ENCODE assay signal across 8 mouse cellular contexts in the genomic region with DNA sequence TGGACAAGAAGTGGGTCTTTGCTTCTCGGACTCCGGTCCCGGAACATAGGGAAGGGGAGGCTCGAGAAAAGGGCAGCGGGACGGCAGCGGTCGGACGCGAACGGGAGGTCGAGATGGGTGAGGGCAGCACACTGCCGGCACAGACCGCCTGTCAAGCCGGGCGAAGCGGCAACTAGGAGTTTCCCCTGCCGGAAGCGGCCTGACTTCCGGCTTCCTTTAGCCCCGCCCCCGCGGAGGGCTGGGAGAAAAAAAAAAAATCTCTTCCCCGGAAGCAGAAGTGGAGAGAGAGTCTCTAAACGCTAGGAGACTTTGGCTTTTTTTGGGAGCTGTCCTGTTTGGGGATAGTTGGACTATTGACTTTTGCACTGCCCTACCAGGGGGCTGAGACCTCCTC. TPM values are rescaled to one million over a fixed set of nuclear protein-coding genes. Genes with fewer than 3 reads are reported as not detected.
DNase-seq lines count a peak whose midpoint lies in the region; ATAC-seq and TF ChIP-seq lines count a peak whose summit lies in the region.

Mindy3 (minus strand) TSS at position 209 of the 394 bp plus-strand sequence.

- H3K4me1 ChIP-seq in G1E (ENCODE audit: insufficient read depth, low read depth, low read length) = peaks cover 26% of the 10 kb centered on the region
- H3K4me1 ChIP-seq in forebrain, embryonic 16.5 days (replicated peaks; ENCODE audit: control insufficient read depth, insufficient read depth, low read length) = peaks cover 10% of the 10 kb centered on the region
- H3K4me1 ChIP-seq in lung, embryonic 14.5 days (ENCODE audit: insufficient read depth) = peaks cover 4% of the 10 kb centered on the region; the same call in 1 of the 2 replicates
- peaks cover 3% of the 10 kb centered on the region for H3K4me1 ChIP-seq in olfactory bulb, adult 2 months (ENCODE audit: control insufficient read depth, insufficient read depth, low read length)
- peaks cover 6% of the 10 kb centered on the region for H3K4me1 ChIP-seq in thymus, adult 2 months (replicated peaks; ENCODE audit: control insufficient read depth, insufficient read depth, low read length)

- H3K9me3 ChIP-seq in G1E (replicated peaks) = no peaks in the 10 kb centered on the region
- no peaks in the 10 kb centered on the region for H3K9me3 ChIP-seq in forebrain, embryonic 16.5 days (ENCODE audit: control insufficient read depth, low read length)
- H3K9me3 ChIP-seq in lung, embryonic 14.5 days (ENCODE audit: low read depth, low read length) = no peaks in the 10 kb centered on the region

- H3K27ac ChIP-seq in forebrain, embryonic 16.5 days (ENCODE audit: low read length) = no peak within 1 kb of the TSS
- H3K27ac ChIP-seq in layer of hippocampus, adult 2 months = peak within 1 kb of the TSS; percentile 85
- peak within 1 kb of the TSS; percentile 54; the same call in 1 of the 2 replicates for H3K27ac ChIP-seq in lung, embryonic 14.5 days (ENCODE audit: low read depth)
- H3K27ac ChIP-seq in olfactory bulb, adult 2 months (ENCODE audit: insufficient read depth, low read depth, low read length) = no peak within 1 kb of the TSS; the same call in 1 of the 2 replicates
- H3K27ac ChIP-seq in thymus, adult 2 months (ENCODE audit: control insufficient read depth, insufficient read depth, low read length) = peak within 1 kb of the TSS; percentile 11; the same call in 1 of the 2 replicates

- H3K27me3 ChIP-seq in G1E (ENCODE audit: insufficient read depth, low read length) = peaks cover 4% of the 10 kb centered on the region; the same call in 1 of the 2 replicates
- no peaks in the 10 kb centered on the region for H3K27me3 ChIP-seq in forebrain, embryonic 16.5 days (replicated peaks; ENCODE audit: control insufficient read depth, insufficient read depth, low read length)
- no peaks in the 10 kb centered on the region for H3K27me3 ChIP-seq in lung, embryonic 14.5 days (ENCODE audit: insufficient read depth, low read length)
- no peaks in the 10 kb centered on the region for H3K27me3 ChIP-seq in thymus, adult 2 months (ENCODE audit: control insufficient read depth, insufficient read depth, low read length)

- peak; percentile 84 for ATAC-seq in G1E (ENCODE audit: extremely low read depth, insufficient number of reproducible peaks, low FRiP score, poor library complexity, severe bottlenecking)
- ATAC-seq in forebrain, embryonic 16.5 days = peak; percentile 95
- peak; percentile 93 for ATAC-seq in lung, embryonic 14.5 days (ENCODE audit: insufficient read depth)

- peak; percentile 76 for TF ChIP-seq POLR2A in olfactory bulb, adult 2 months (IDR thresholded peaks at IDR 0.05; ENCODE audit: insufficient read depth, low read depth, low read length)
- TF ChIP-seq POLR2A in thymus, adult 2 months (IDR thresholded peaks at IDR 0.05; ENCODE audit: control insufficient read depth, extremely low read depth, insufficient read depth, low read length, poor library complexity) = peak; percentile 92

- H3K4me2 ChIP-seq in forebrain, embryonic 16.5 days (ENCODE audit: low read length) = peak within 1 kb of the TSS; percentile 87
- peak within 1 kb of the TSS; percentile 87 for H3K4me2 ChIP-seq in lung, embryonic 14.5 days

- intact Hi-C loops in heart, postnatal 36 days (cut with DNase I) = loop anchor here (5.0 kb wide), 1 partner anchor 642 kb away; the partner anchor contains the start of genes Ankrd16 and Fbh1

- H3K9ac ChIP-seq in forebrain, embryonic 16.5 days (replicated peaks; ENCODE audit: low read depth, low read length) = peak within 1 kb of the TSS; percentile 74
- H3K9ac ChIP-seq in lung, embryonic 14.5 days = peak within 1 kb of the TSS; percentile 76

- peak within 1 kb of the TSS; percentile 97 for H3K4me3 ChIP-seq in G1E (ENCODE audit: low read depth, low read length)
- H3K4me3 ChIP-seq in forebrain, embryonic 16.5 days (replicated peaks; ENCODE audit: low read length) = peak within 1 kb of the TSS; percentile 71
- peak within 1 kb of the TSS; percentile 99 for H3K4me3 ChIP-seq in layer of hippocampus, adult 2 months
- H3K4me3 ChIP-seq in lung, embryonic 14.5 days (ENCODE audit: low read depth, low read length) = peak within 1 kb of the TSS; percentile 84
- peak within 1 kb of the TSS; percentile 81 for H3K4me3 ChIP-seq in olfactory bulb, adult 2 months (ENCODE audit: insufficient read depth, low read depth, low read length)
- peak within 1 kb of the TSS; percentile 87 for H3K4me3 ChIP-seq in thymus, adult 2 months (ENCODE audit: control insufficient read depth, insufficient read depth, low read length)

- peaks cover 17% of the 10 kb centered on the region for H3K36me3 ChIP-seq in G1E (replicated peaks)
- H3K36me3 ChIP-seq in forebrain, embryonic 16.5 days (ENCODE audit: control insufficient read depth, insufficient read depth) = no peaks in the 10 kb centered on the region
- H3K36me3 ChIP-seq in lung, embryonic 14.5 days (ENCODE audit: insufficient read depth) = no peaks in the 10 kb centered on the region
- no peaks in the 10 kb centered on the region for H3K36me3 ChIP-seq in thymus, adult 2 months (ENCODE audit: control insufficient read depth, insufficient read depth, low read length)

- DNase-seq in G1E (ENCODE audit: low spot score) = peak; percentile 67
- DNase-seq in cerebellum, adult 18-20 months = peak; percentile 85 to 87
- DNase-seq in heart, postnatal 36 days = peak; percentile 92 to 93
- DNase-seq in layer of hippocampus, adult 2 months (ENCODE audit: low spot score in 2 of 2) = peak; percentile 90
- peak; percentile 95 for DNase-seq in lung, embryonic 14.5 days
- DNase-seq in thymus, adult 2 months = peak; percentile 95

- no peak for TF ChIP-seq CTCF in G1E (IDR thresholded peaks at IDR 0.05; ENCODE audit: low read depth, low read length)
- peak; percentile 54 for TF ChIP-seq CTCF in layer of hippocampus, adult 2 months (conservative IDR thresholded peaks at IDR 0.05)
- no peak for TF ChIP-seq CTCF in lung, embryonic 14.5 days (IDR thresholded peaks at IDR 0.05; ENCODE audit: low read depth)
- no peak for TF ChIP-seq CTCF in olfactory bulb, adult 2 months (IDR thresholded peaks at IDR 0.05; ENCODE audit: insufficient read depth, low read depth, low read length)
- no peak for TF ChIP-seq CTCF in thymus, adult 2 months (IDR thresholded peaks at IDR 0.05; ENCODE audit: borderline replicate concordance, control insufficient read depth, extremely low read depth, insufficient read depth, low read length, poor library complexity)

- under 1% methylated on average over 25 of the region's 25 CpGs for WGBS in forebrain, embryonic 16.5 days
- WGBS in lung, embryonic 14.5 days = under 1% methylated on average over 25 of the region's 25 CpGs
- 0% methylated on average over 25 of the region's 25 CpGs for WGBS in olfactory bulb, adult 2 months
- under 1% methylated on average over 25 of the region's 25 CpGs for WGBS in thymus, adult 2 months

RNA-seq across cellular contexts. Expression of gene Mindy3, which starts in this region (rescaled TPM):
- total RNA-seq in G1E (2014; fragmentation: Nextera tagmentation) (62.8 and 64.4 TPM in 2 replicates), G1E (2017) (46.4 and 53.9 TPM in 2 replicates)
- polyA plus RNA-seq in G1E (2012) = 91.7 and 113 TPM in 2 replicates
- 40.5 and 43.4 TPM in 2 replicates for polyA plus RNA-seq in forebrain, embryonic 16.5 days (2015; fragmentation: Nextera tagmentation; extraction: Ambion mirVana)
- total RNA-seq in heart, postnatal 36 days (2021) = 10 to 100 TPM; 14.4 to 18.9 TPM
- 100 to 1,000 TPM in 1 of 2 experiments, 10 to 100 TPM in 1; 98.4 to 111 TPM for total RNA-seq in layer of hippocampus, adult 2 months (2021)
- polyA plus RNA-seq in lung, embryonic 14.5 days (2014; fragmentation: Nextera tagmentation; extraction: Ambion mirVana) = 30.7 and 34.3 TPM in 2 replicates
- not detected in 2 replicates for polyA plus RNA-seq in olfactory bulb, adult 2 months (2012; ENCODE audit: insufficient read depth, insufficient read length, low replicate concordance, missing spikeins)
- polyA plus RNA-seq in thymus, adult 2 months (2012; rRNA removed) = 133 and 137 TPM in 2 replicates

Comparison
In these comparisons a context has a peak if more than half of its experiments do, and no peak if none do; other contexts are left out.
1. H3K27ac ChIP-seq: peak in layer of hippocampus, adult 2 months (single experiment), lung, embryonic 14.5 days (single experiment) and thymus, adult 2 months (single experiment); none in forebrain, embryonic 16.5 days (single experiment) and olfactory bulb, adult 2 months (single experiment).
2. Peak in every context shown above with its lines, with median percentiles within 50 percentile points of each other: ATAC-seq, DNase-seq and H3K4me3 ChIP-seq.